Mouse (Mus musculus): Measurements from ENCODE around the gene Lrrc4c. TPM values are rescaled to one million over a fixed set of nuclear protein-coding genes. Genes with fewer than 3 reads are reported as not detected.
A peak's percentile ranks its signal among the peaks of the same experiment; 100 is the strongest.

The Lrrc4c gene
- polyA plus RNA-seq, 1 experiment, result 56.6 TPM

- peaks cover 2% of the 10 kb centered on the region for H3K4me1 ChIP-seq (ENCODE audit: control insufficient read depth, insufficient read depth, low read length)
- no peak overlapping the region for H3K4me3 ChIP-seq (ENCODE audit: insufficient read depth, low read length)
- TF ChIP-seq CTCF (IDR thresholded peaks at IDR 0.05; ENCODE audit: extremely low read depth, insufficient read depth, low read length) (no peak), POLR2A (IDR thresholded peaks at IDR 0.05; ENCODE audit: extremely low read depth, insufficient read depth, low read length) (no peak)
- H3K27ac ChIP-seq (ENCODE audit: insufficient read depth, low read length), result no peak overlapping the region
Measured at GRCm38 (mm10) chr2:96334652-96335051, 16.7 kb downstream of the Lrrc4c start.

GRCm38 (mm10) chr2:96337354-96337753, 19.4 kb downstream of the Lrrc4c start:
- Histone ChIP-seq H3K4me1 (ENCODE audit: control insufficient read depth, insufficient read depth, low read length) (peaks cover 2% of the 10 kb centered on the region), H3K4me3 (ENCODE audit: insufficient read depth, low read length) (no peak overlapping the region), H3K27ac (ENCODE audit: insufficient read depth, low read length) (no peak overlapping the region)
- TF ChIP-seq CTCF (IDR thresholded peaks at IDR 0.05; ENCODE audit: extremely low read depth, insufficient read depth, low read length), result peak; percentile 67
- TF ChIP-seq POLR2A (IDR thresholded peaks at IDR 0.05; ENCODE audit: extremely low read depth, insufficient read depth, low read length), result no peak

- TF ChIP-seq CTCF (IDR thresholded peaks at IDR 0.05; ENCODE audit: extremely low read depth, insufficient read depth, low read length) (no peak), POLR2A (IDR thresholded peaks at IDR 0.05; ENCODE audit: extremely low read depth, insufficient read depth, low read length) (no peak)
- Histone ChIP-seq H3K27ac (ENCODE audit: insufficient read depth, low read length) (no peak overlapping the region), H3K4me3 (ENCODE audit: insufficient read depth, low read length) (no peak overlapping the region), H3K4me1 (ENCODE audit: control insufficient read depth, insufficient read depth, low read length) (peaks cover 2% of the 10 kb centered on the region; the same call in 1 of the 2 replicates)
Measured at GRCm38 (mm10) chr2:96401186-96401811, 83.3 kb downstream of the Lrrc4c start.

- H3K4me3 ChIP-seq (ENCODE audit: insufficient read depth, low read length), result no peak overlapping the region
- H3K27ac ChIP-seq (ENCODE audit: insufficient read depth, low read length), result peak overlapping the region; percentile 46; the same call in 1 of the 2 replicates
- TF ChIP-seq POLR2A (IDR thresholded peaks at IDR 0.05; ENCODE audit: extremely low read depth, insufficient read depth, low read length) (no peak), CTCF (IDR thresholded peaks at IDR 0.05; ENCODE audit: extremely low read depth, insufficient read depth, low read length) (no peak)
- H3K4me1 ChIP-seq (ENCODE audit: control insufficient read depth, insufficient read depth, low read length), result peaks cover 2% of the 10 kb centered on the region; the same call in 1 of the 2 replicates
Measured at GRCm38 (mm10) chr2:96402514-96402913, 84.5 kb downstream of the Lrrc4c start.

GRCm38 (mm10) chr2:96406856-96407255, 88.9 kb downstream of the Lrrc4c start:
- Histone ChIP-seq H3K4me1 (ENCODE audit: control insufficient read depth, insufficient read depth, low read length) (no peaks in the 10 kb centered on the region; the same call in 1 of the 2 replicates), H3K27ac (ENCODE audit: insufficient read depth, low read length) (no peak overlapping the region), H3K4me3 (ENCODE audit: insufficient read depth, low read length) (no peak overlapping the region)
- TF ChIP-seq POLR2A (IDR thresholded peaks at IDR 0.05; ENCODE audit: extremely low read depth, insufficient read depth, low read length), result no peak
- no peak for TF ChIP-seq CTCF (IDR thresholded peaks at IDR 0.05; ENCODE audit: extremely low read depth, insufficient read depth, low read length)

GRCm38 (mm10) chr2:96411182-96411581, 93.2 kb downstream of the Lrrc4c start:
- Histone ChIP-seq H3K27ac (ENCODE audit: insufficient read depth, low read length) (no peak overlapping the region), H3K4me1 (ENCODE audit: control insufficient read depth, insufficient read depth, low read length) (no peaks in the 10 kb centered on the region; the same call in 1 of the 2 replicates), H3K4me3 (ENCODE audit: insufficient read depth, low read length) (no peak overlapping the region)
- TF ChIP-seq POLR2A (IDR thresholded peaks at IDR 0.05; ENCODE audit: extremely low read depth, insufficient read depth, low read length) (no peak), CTCF (IDR thresholded peaks at IDR 0.05; ENCODE audit: extremely low read depth, insufficient read depth, low read length) (no peak)

- Histone ChIP-seq H3K4me3 (ENCODE audit: insufficient read depth, low read length) (no peak overlapping the region), H3K27ac (ENCODE audit: insufficient read depth, low read length) (no peak overlapping the region), H3K4me1 (ENCODE audit: control insufficient read depth, insufficient read depth, low read length) (no peaks in the 10 kb centered on the region)
- no peak for TF ChIP-seq CTCF (IDR thresholded peaks at IDR 0.05; ENCODE audit: extremely low read depth, insufficient read depth, low read length)
- no peak for TF ChIP-seq POLR2A (IDR thresholded peaks at IDR 0.05; ENCODE audit: extremely low read depth, insufficient read depth, low read length)
Measured at GRCm38 (mm10) chr2:96461566-96461965, 143.6 kb downstream of the Lrrc4c start.

- no peaks in the 10 kb centered on the region; the same call in 1 of the 2 replicates for H3K4me1 ChIP-seq (ENCODE audit: control insufficient read depth, insufficient read depth, low read length)
- TF ChIP-seq CTCF (IDR thresholded peaks at IDR 0.05; ENCODE audit: extremely low read depth, insufficient read depth, low read length) (no peak), POLR2A (IDR thresholded peaks at IDR 0.05; ENCODE audit: extremely low read depth, insufficient read depth, low read length) (no peak)
- H3K4me3 ChIP-seq (ENCODE audit: insufficient read depth, low read length), result no peak overlapping the region
- no peak overlapping the region for H3K27ac ChIP-seq (ENCODE audit: insufficient read depth, low read length)
Measured at GRCm38 (mm10) chr2:96475674-96476073, 157.7 kb downstream of the Lrrc4c start.

- TF ChIP-seq POLR2A (IDR thresholded peaks at IDR 0.05; ENCODE audit: extremely low read depth, insufficient read depth, low read length), result no peak
- Histone ChIP-seq H3K4me1 (ENCODE audit: control insufficient read depth, insufficient read depth, low read length) (peaks cover 1% of the 10 kb centered on the region; the same call in 1 of the 2 replicates), H3K4me3 (ENCODE audit: insufficient read depth, low read length) (no peak overlapping the region), H3K27ac (ENCODE audit: insufficient read depth, low read length) (no peak overlapping the region)
Measured at GRCm38 (mm10) chr2:96499116-96499882, 181.3 kb downstream of the Lrrc4c start.

- no peak overlapping the region for H3K4me3 ChIP-seq (ENCODE audit: insufficient read depth, low read length)
- TF ChIP-seq POLR2A (IDR thresholded peaks at IDR 0.05; ENCODE audit: extremely low read depth, insufficient read depth, low read length) (no peak), CTCF (IDR thresholded peaks at IDR 0.05; ENCODE audit: extremely low read depth, insufficient read depth, low read length) (no peak)
- H3K27ac ChIP-seq (ENCODE audit: insufficient read depth, low read length), result no peak overlapping the region
- H3K4me1 ChIP-seq (ENCODE audit: control insufficient read depth, insufficient read depth, low read length), result peaks cover 1% of the 10 kb centered on the region; the same call in 1 of the 2 replicates
Measured at GRCm38 (mm10) chr2:96504140-96504539, 186.2 kb downstream of the Lrrc4c start.
